In the genomic region with DNA sequence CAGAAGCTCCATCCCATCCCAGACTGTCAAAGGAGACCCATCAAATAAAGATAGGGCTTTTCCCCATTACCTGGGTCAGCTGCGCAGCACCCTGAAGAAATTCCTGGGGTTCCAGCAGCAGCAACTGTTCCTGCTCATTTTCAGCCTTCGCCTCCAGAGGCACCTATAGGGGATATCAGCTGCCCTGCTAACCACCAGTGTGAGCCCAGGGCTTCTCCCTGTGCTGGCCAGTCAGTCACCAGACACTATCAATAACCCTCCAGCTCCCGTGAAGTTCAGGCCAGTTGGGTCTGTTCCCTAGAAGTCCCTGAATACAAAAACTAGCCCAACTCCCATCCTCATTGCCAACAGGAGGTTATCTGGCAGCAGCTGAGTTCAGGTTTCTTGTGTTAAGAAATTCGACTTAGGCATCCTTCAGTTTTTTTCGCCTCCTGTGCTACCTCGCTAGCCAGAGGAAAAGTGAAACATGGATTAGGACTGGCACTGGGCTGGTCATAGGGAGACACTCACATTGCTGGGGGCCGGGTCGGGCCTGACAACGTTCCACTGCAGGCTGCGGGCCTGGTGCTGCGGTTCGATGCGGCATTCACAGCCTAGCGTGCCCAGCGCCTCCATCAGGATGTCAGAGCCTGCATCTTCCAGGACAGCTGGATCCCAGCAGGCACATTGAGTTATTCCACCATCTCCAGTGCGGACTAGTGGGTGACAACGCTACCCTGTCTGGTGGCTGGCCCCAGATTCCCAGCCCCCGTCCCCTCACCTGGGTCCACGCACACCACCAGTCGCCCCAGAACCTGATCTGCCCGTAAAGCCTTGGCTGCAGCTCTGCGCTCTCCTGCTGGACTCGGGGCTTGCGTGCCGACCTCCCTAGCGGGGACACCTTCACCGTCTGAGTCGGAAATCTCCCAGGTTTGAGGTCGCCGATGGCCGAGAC, we compare ENCODE assay signal across 8 mouse cellular contexts. TPM values are rescaled to one million over a fixed set of nuclear protein-coding genes. Genes with fewer than 3 reads are reported as not detected.
DNase-seq lines count a peak whose midpoint lies in the region; ATAC-seq and TF ChIP-seq lines count a peak whose summit lies in the region.

No protein-coding gene starts in this region.

- H3K27ac ChIP-seq in kidney, adult 2 months (ENCODE audit: insufficient read depth, low read depth, low read length): peak overlapping the region; percentile 73
- peak overlapping the region; percentile 65 for H3K27ac ChIP-seq in MEL (ENCODE audit: control insufficient read depth, low read depth, low read length)
- H3K27ac ChIP-seq in forebrain, embryonic 11.5 days (ENCODE audit: low read depth, low read length): peak overlapping the region; percentile 72; the same call in 1 of the 2 replicates
- H3K27ac ChIP-seq in liver, embryonic 11.5 days (ENCODE audit: low read depth, low read length): peak overlapping the region; percentile 87; the same call in 1 of the 2 replicates
- H3K27ac ChIP-seq in stomach, postnatal 0 days (replicated peaks): peak overlapping the region; percentile 91

- WGBS in kidney, adult 2 months: 8% methylated on average over 31 of the region's 31 CpGs
- WGBS in forebrain, embryonic 11.5 days: 11% methylated on average over 31 of the region's 31 CpGs
- WGBS in liver, embryonic 11.5 days: 9% methylated on average over 31 of the region's 31 CpGs
- 9% methylated on average over 31 of the region's 31 CpGs for WGBS in stomach, postnatal 0 days

- no peak for TF ChIP-seq CTCF in kidney, adult 2 months (conservative IDR thresholded peaks at IDR 0.05; ENCODE audit: insufficient read depth, insufficient read length, low read depth, low read length)
- no peak; a peak in 1 of 6 replicates for TF ChIP-seq CTCF in MEL (IDR thresholded peaks at IDR 0.05 in 2 of 3, conservative IDR thresholded peaks at IDR 0.05 in 1 of 3; ENCODE audit: control insufficient read depth in 1 of 3, insufficient read depth in 1 of 3, low read depth in 2 of 3, low read length in 3 of 3, poor library complexity in 1 of 3, severe bottlenecking in 1 of 3)
- TF ChIP-seq CTCF in stomach, postnatal 0 days (IDR thresholded peaks at IDR 0.05; ENCODE audit: low read depth): 0 out of 2 replicates have a peak, but pooled peaks have one; percentile 10

- no peak for TF ChIP-seq EP300 in MEL (IDR thresholded peaks at IDR 0.05; ENCODE audit: low read depth in 1 of 2, low read length in 2 of 2)
- TF ChIP-seq EP300 in stomach, postnatal 0 days (optimal IDR thresholded peaks at IDR 0.05): no peak

- no peak for TF ChIP-seq POLR2A in kidney, adult 2 months (IDR thresholded peaks at IDR 0.05; ENCODE audit: low read depth, low read length)
- no peak for TF ChIP-seq POLR2A in MEL (IDR thresholded peaks at IDR 0.05; ENCODE audit: control insufficient read depth in 1 of 2, insufficient read depth in 1 of 2, low read depth in 1 of 2, low read length in 2 of 2, poor library complexity in 1 of 2)

- ATAC-seq in forebrain, embryonic 11.5 days (replicated peaks; ENCODE audit: low FRiP score): 0 out of 2 replicates have a peak, but pooled peaks have one; percentile 4
- peak; percentile 24 for ATAC-seq in liver, embryonic 11.5 days (replicated peaks; ENCODE audit: low FRiP score)
- no peak for ATAC-seq in stomach, postnatal 0 days (ENCODE audit: low FRiP score, low TSS enrichment)

- H3K27me3 ChIP-seq in kidney, adult 2 months (replicated peaks; ENCODE audit: control insufficient read depth, insufficient read depth, low read length): no peaks in the 10 kb centered on the region
- no peaks in the 10 kb centered on the region for H3K27me3 ChIP-seq in MEL (ENCODE audit: control insufficient read depth in 1 of 2, insufficient read depth in 2 of 2, low read length in 2 of 2)
- no peaks in the 10 kb centered on the region for H3K27me3 ChIP-seq in forebrain, embryonic 11.5 days (ENCODE audit: control insufficient read depth, insufficient read depth, low read length)
- H3K27me3 ChIP-seq in liver, embryonic 11.5 days (replicated peaks; ENCODE audit: control insufficient read depth, insufficient read depth, low read length): no peaks in the 10 kb centered on the region
- no peaks in the 10 kb centered on the region for H3K27me3 ChIP-seq in stomach, postnatal 0 days (ENCODE audit: control insufficient read depth, insufficient read depth, low read length)

- peaks cover 9% of the 10 kb centered on the region; the same call in 1 of the 2 replicates for H3K4me1 ChIP-seq in kidney, adult 2 months (ENCODE audit: control insufficient read depth, insufficient read depth, low read length)
- peaks cover 0 to 16% of the 10 kb centered on the region in 2 experiments; a peak in 2 of 4 replicates for H3K4me1 ChIP-seq in MEL (ENCODE audit: control insufficient read depth in 1 of 2, insufficient read depth in 2 of 2, low read length in 2 of 2)
- peaks cover 20% of the 10 kb centered on the region for H3K4me1 ChIP-seq in forebrain, embryonic 11.5 days (replicated peaks; ENCODE audit: control insufficient read depth, insufficient read depth, low read length)
- peaks cover 28% of the 10 kb centered on the region for H3K4me1 ChIP-seq in liver, embryonic 11.5 days (replicated peaks; ENCODE audit: control insufficient read depth, insufficient read depth, low read length)
- H3K4me1 ChIP-seq in stomach, postnatal 0 days (replicated peaks; ENCODE audit: control insufficient read depth, insufficient read depth): peaks cover 5% of the 10 kb centered on the region

- H3K4me3 ChIP-seq in kidney, adult 2 months (ENCODE audit: insufficient read depth, low read depth, low read length): peak overlapping the region; percentile 87
- H3K4me3 ChIP-seq in MEL (ENCODE audit: control insufficient read depth in 1 of 2, insufficient read depth in 1 of 2, low read depth in 2 of 2, low read length in 2 of 2): peak overlapping the region; percentile 80 to 94
- H3K4me3 ChIP-seq in forebrain, embryonic 11.5 days (ENCODE audit: low read depth, low read length): peak overlapping the region; percentile 86
- peak overlapping the region; percentile 91 for H3K4me3 ChIP-seq in liver, embryonic 11.5 days (ENCODE audit: low read depth, low read length)
- peak overlapping the region; percentile 92 for H3K4me3 ChIP-seq in stomach, postnatal 0 days (ENCODE audit: low read depth, low read length)

- peaks cover 34% of the 10 kb centered on the region for H3K79me2 ChIP-seq in MEL (ENCODE audit: control insufficient read depth, insufficient read depth, low read length, poor library complexity)

- peak overlapping the region; percentile 95 for H3K9ac ChIP-seq in MEL (ENCODE audit: control insufficient read depth, low read depth, low read length, poor library complexity, severe bottlenecking)
- peak overlapping the region; percentile 88 for H3K9ac ChIP-seq in forebrain, embryonic 11.5 days (ENCODE audit: low read length)
- H3K9ac ChIP-seq in liver, embryonic 11.5 days (ENCODE audit: low read depth, low read length): peak overlapping the region; percentile 97
- H3K9ac ChIP-seq in stomach, postnatal 0 days (ENCODE audit: low read length): peak overlapping the region; percentile 93

- DNase-seq in kidney, adult 2 months: no peak
- DNase-seq in kidney, adult 11 months: no peak
- no peak for DNase-seq in MEL (ENCODE audit: low read depth, low spot score)
- DNase-seq in forebrain, embryonic 11.5 days (ENCODE audit: low spot score): peak; percentile 59
- DNase-seq in liver, embryonic 11.5 days (ENCODE audit: low spot score): no peak
- DNase-seq in stomach, postnatal 0 days (ENCODE audit: low spot score): no peak
- DNase-seq in gastrocnemius, postnatal 10 days: no peak
- no peak for DNase-seq in layer of hippocampus, postnatal 25 days (ENCODE audit: extremely low spot score in 1 of 2, low spot score in 1 of 2)

- TF ChIP-seq RAD21 in MEL (IDR thresholded peaks at IDR 0.05; ENCODE audit: low read depth, low read length): no peak

- no peaks in the 10 kb centered on the region for H3K9me3 ChIP-seq in MEL (replicated peaks; ENCODE audit: insufficient read depth, low read length)
- H3K9me3 ChIP-seq in forebrain, embryonic 11.5 days (ENCODE audit: control insufficient read depth, low read length): no peaks in the 10 kb centered on the region
- H3K9me3 ChIP-seq in liver, embryonic 11.5 days (ENCODE audit: control insufficient read depth, low read length): no peaks in the 10 kb centered on the region
- no peaks in the 10 kb centered on the region for H3K9me3 ChIP-seq in stomach, postnatal 0 days (ENCODE audit: control insufficient read depth, low read length)

- no peaks in the 10 kb centered on the region; the same call in none of the 2 replicates for H3K36me3 ChIP-seq in kidney, adult 2 months (ENCODE audit: control insufficient read depth, insufficient read depth, low read length)
- peaks cover 0 to 7% of the 10 kb centered on the region in 2 experiments; a peak in 2 of 4 replicates for H3K36me3 ChIP-seq in MEL (ENCODE audit: control insufficient read depth in 1 of 2, insufficient read depth in 2 of 2, low read length in 2 of 2)
- H3K36me3 ChIP-seq in forebrain, embryonic 11.5 days (ENCODE audit: control insufficient read depth, insufficient read depth, low read length): peaks cover 18% of the 10 kb centered on the region
- peaks cover 52% of the 10 kb centered on the region for H3K36me3 ChIP-seq in liver, embryonic 11.5 days (ENCODE audit: control insufficient read depth, insufficient read depth, low read length)
- peaks cover 14% of the 10 kb centered on the region for H3K36me3 ChIP-seq in stomach, postnatal 0 days (ENCODE audit: control insufficient read depth, insufficient read depth, low read length)

- peak overlapping the region; percentile 98 for H3K4me2 ChIP-seq in forebrain, embryonic 11.5 days (ENCODE audit: low read depth, low read length, severe bottlenecking)
- H3K4me2 ChIP-seq in liver, embryonic 11.5 days: peak overlapping the region; percentile 99
- H3K4me2 ChIP-seq in stomach, postnatal 0 days (replicated peaks; ENCODE audit: low read depth): peak overlapping the region; percentile 99

RNA-seq across cellular contexts. Expression of a gene that starts 0.6 kb away (rescaled TPM):
- polyA plus RNA-seq in kidney, adult 2 months (2012; rRNA removed): 32.2 and 40.7 TPM in 2 replicates
- 19.5 and 26.8 TPM in 2 replicates for total RNA-seq in MEL (2012; rRNA removed)
- polyA plus RNA-seq in MEL (2012; ENCODE audit: insufficient read depth in 1 of 2, insufficient read length in 2 of 2, low read depth in 1 of 2, low replicate concordance in 2 of 2, missing spikeins in 1 of 2): 10 to 100 TPM in 1 of 2 experiments, not detected in 1; 15.1 TPM
- polyA plus RNA-seq in forebrain, embryonic 11.5 days (2014; fragmentation: Nextera tagmentation; extraction: Ambion mirVana): 29.1 and 31.2 TPM in 2 replicates
- polyA plus RNA-seq in liver, embryonic 11.5 days (2014; fragmentation: Nextera tagmentation; extraction: Ambion mirVana): 21.9 and 23.4 TPM in 2 replicates
- polyA plus RNA-seq in stomach, postnatal 0 days (2015; fragmentation: Nextera tagmentation; extraction: Ambion mirVana): 15.6 and 17.6 TPM in 2 replicates
- total RNA-seq in gastrocnemius, postnatal 10 days (2021): 10 to 100 TPM; 12.0 to 20.8 TPM
- 10 to 100 TPM; 54.0 to 69.1 TPM for total RNA-seq in layer of hippocampus, postnatal 25 days (2021)

RNA-seq across cellular contexts. Expression of a gene that starts 0.6 kb away (rescaled TPM):
- polyA plus RNA-seq in kidney, adult 2 months (2012; rRNA removed): 162 and 199 TPM in 2 replicates
- 60.1 and 74.8 TPM in 2 replicates for total RNA-seq in MEL (2012; rRNA removed)
- 10 to 100 TPM in 1 of 2 experiments, not detected in 1; 82.0 TPM for polyA plus RNA-seq in MEL (2012; ENCODE audit: insufficient read depth in 1 of 2, insufficient read length in 2 of 2, low read depth in 1 of 2, low replicate concordance in 2 of 2, missing spikeins in 1 of 2)
- 76.9 and 81.8 TPM in 2 replicates for polyA plus RNA-seq in forebrain, embryonic 11.5 days (2014; fragmentation: Nextera tagmentation; extraction: Ambion mirVana)
- 123 and 129 TPM in 2 replicates for polyA plus RNA-seq in liver, embryonic 11.5 days (2014; fragmentation: Nextera tagmentation; extraction: Ambion mirVana)
- polyA plus RNA-seq in stomach, postnatal 0 days (2015; fragmentation: Nextera tagmentation; extraction: Ambion mirVana): 102 and 104 TPM in 2 replicates
- total RNA-seq in gastrocnemius, postnatal 10 days (2021): 100 to 1,000 TPM; 108 to 121 TPM
- 10 to 100 TPM; 74.3 to 78.9 TPM for total RNA-seq in layer of hippocampus, postnatal 25 days (2021)

RNA-seq across cellular contexts. Expression of a gene that starts 2.0 kb away (rescaled TPM):
- 112 and 115 TPM in 2 replicates for polyA plus RNA-seq in kidney, adult 2 months (2012; rRNA removed)
- 24.4 and 29.1 TPM in 2 replicates for total RNA-seq in MEL (2012; rRNA removed)
- polyA plus RNA-seq in MEL (2012; ENCODE audit: insufficient read depth in 1 of 2, insufficient read length in 2 of 2, low read depth in 1 of 2, low replicate concordance in 2 of 2, missing spikeins in 1 of 2): 10 to 100 TPM in 1 of 2 experiments, not detected in 1; 22.1 TPM
- 47.8 and 60.8 TPM in 2 replicates for polyA plus RNA-seq in forebrain, embryonic 11.5 days (2014; fragmentation: Nextera tagmentation; extraction: Ambion mirVana)
- 70.5 and 76.3 TPM in 2 replicates for polyA plus RNA-seq in liver, embryonic 11.5 days (2014; fragmentation: Nextera tagmentation; extraction: Ambion mirVana)
- 39.8 and 40.2 TPM in 2 replicates for polyA plus RNA-seq in stomach, postnatal 0 days (2015; fragmentation: Nextera tagmentation; extraction: Ambion mirVana)
- total RNA-seq in gastrocnemius, postnatal 10 days (2021): 10 to 100 TPM; 13.5 to 14.7 TPM
- total RNA-seq in layer of hippocampus, postnatal 25 days (2021): 10 to 100 TPM; 54.8 to 61.5 TPM

RNA-seq across cellular contexts. Expression of a gene that starts 7.9 kb away (rescaled TPM):
- 55.5 and 69.0 TPM in 2 replicates for polyA plus RNA-seq in kidney, adult 2 months (2012; rRNA removed)
- total RNA-seq in MEL (2012; rRNA removed): 27.2 and 34.5 TPM in 2 replicates
- polyA plus RNA-seq in MEL (2012; ENCODE audit: insufficient read depth in 1 of 2, insufficient read length in 2 of 2, low read depth in 1 of 2, low replicate concordance in 2 of 2, missing spikeins in 1 of 2): 10 to 100 TPM in 1 of 2 experiments, not detected in 1; 30.2 TPM
- 44.7 and 47.3 TPM in 2 replicates for polyA plus RNA-seq in forebrain, embryonic 11.5 days (2014; fragmentation: Nextera tagmentation; extraction: Ambion mirVana)
- polyA plus RNA-seq in liver, embryonic 11.5 days (2014; fragmentation: Nextera tagmentation; extraction: Ambion mirVana): 35.0 and 40.9 TPM in 2 replicates
- 45.5 and 47.8 TPM in 2 replicates for polyA plus RNA-seq in stomach, postnatal 0 days (2015; fragmentation: Nextera tagmentation; extraction: Ambion mirVana)
- total RNA-seq in gastrocnemius, postnatal 10 days (2021): 10 to 100 TPM; 28.2 to 30.4 TPM
- 10 to 100 TPM; 41.5 to 48.9 TPM for total RNA-seq in layer of hippocampus, postnatal 25 days (2021)

RNA-seq across cellular contexts. Expression of a gene that starts 8.2 kb away (rescaled TPM):
- polyA plus RNA-seq in kidney, adult 2 months (2012; rRNA removed): 37.2 and 38.4 TPM in 2 replicates
- total RNA-seq in MEL (2012; rRNA removed): 109 and 141 TPM in 2 replicates
- 100 to 1,000 TPM in 1 of 2 experiments, not detected in 1; 191 TPM for polyA plus RNA-seq in MEL (2012; ENCODE audit: insufficient read depth in 1 of 2, insufficient read length in 2 of 2, low read depth in 1 of 2, low replicate concordance in 2 of 2, missing spikeins in 1 of 2)
- polyA plus RNA-seq in forebrain, embryonic 11.5 days (2014; fragmentation: Nextera tagmentation; extraction: Ambion mirVana): 71.9 and 82.0 TPM in 2 replicates
- 123 and 135 TPM in 2 replicates for polyA plus RNA-seq in liver, embryonic 11.5 days (2014; fragmentation: Nextera tagmentation; extraction: Ambion mirVana)
- polyA plus RNA-seq in stomach, postnatal 0 days (2015; fragmentation: Nextera tagmentation; extraction: Ambion mirVana): 39.4 and 40.5 TPM in 2 replicates
- total RNA-seq in gastrocnemius, postnatal 10 days (2021): 10 to 100 TPM; 15.0 to 18.5 TPM
- 10 to 100 TPM; 33.5 to 38.1 TPM for total RNA-seq in layer of hippocampus, postnatal 25 days (2021)
